ENCODE assay signal across 19 mouse cellular contexts in the genomic region with DNA sequence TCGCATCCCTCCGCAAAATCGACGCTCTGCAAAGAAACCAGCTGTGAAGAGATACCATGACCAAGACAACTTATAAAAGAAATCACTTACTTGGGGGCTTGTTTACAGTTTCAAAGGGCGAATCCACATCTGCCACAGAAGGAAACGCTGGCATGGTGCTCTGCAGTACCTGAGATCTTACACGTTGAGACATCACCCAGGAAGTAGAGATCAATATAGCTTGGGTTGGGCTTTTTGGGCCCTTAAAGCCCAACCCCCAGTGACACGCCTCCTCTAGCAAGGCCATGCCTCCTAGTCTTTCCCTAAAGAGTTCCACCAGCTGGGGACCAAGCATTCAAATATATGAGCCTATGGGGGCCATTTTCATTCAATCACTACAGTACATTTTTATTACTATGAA.
A peak's percentile ranks its signal among the peaks of the same experiment; 100 is the strongest.
DNase-seq lines count a peak whose midpoint lies in the region; ATAC-seq lines count a peak whose summit lies in the region.
"Had no signal": no experiment of that assay in that cellular context is flagged by ENCODE, and none has a peak within 500 bp of the region (broad histone marks: within the 10 kb centered on the region; RNA-seq: fewer than 3 reads in every experiment).

No protein-coding gene starts in this region.

- WGBS in midbrain, embryonic 11.5 days = 94% methylated on average over 8 of the region's 8 CpGs
- 94% methylated on average over 8 of the region's 8 CpGs for WGBS in midbrain, embryonic 10.5 days

- H3K27ac ChIP-seq in midbrain, embryonic 11.5 days (ENCODE audit: low read depth, low read length) = no peak overlapping the region
- H3K27ac ChIP-seq in midbrain, embryonic 10.5 days (replicated peaks) = no peak overlapping the region
- H3K27ac ChIP-seq: embryonic facial prominence, embryonic 10.5 days; embryonic facial prominence, embryonic 12.5 days; forebrain, embryonic 13.5 days; forebrain, embryonic 15.5 days had no signal

- no peak for ATAC-seq in midbrain, embryonic 11.5 days (ENCODE audit: low FRiP score)
- ATAC-seq in CD4-positive, CD25-positive, alpha-beta regulatory T cell, adult 4 months = peak; percentile 69
- peak; percentile 65 for ATAC-seq in inflammation-experienced regulatory T-cells, adult 6 months
- ATAC-seq: forebrain, embryonic 13.5 days; forebrain, embryonic 15.5 days; forebrain, postnatal 0 days had no signal

- H3K9me3 ChIP-seq in midbrain, embryonic 11.5 days (ENCODE audit: control insufficient read depth, low read length) = no peaks in the 10 kb centered on the region
- H3K9me3 ChIP-seq in midbrain, embryonic 10.5 days (replicated peaks) = no peaks in the 10 kb centered on the region
- H3K9me3 ChIP-seq: embryonic facial prominence, embryonic 10.5 days; embryonic facial prominence, embryonic 12.5 days; forebrain, embryonic 13.5 days; forebrain, embryonic 15.5 days had no signal

- H3K4me3 ChIP-seq in midbrain, embryonic 11.5 days (ENCODE audit: low read depth, low read length) = no peak overlapping the region
- no peak overlapping the region for H3K4me3 ChIP-seq in midbrain, embryonic 10.5 days
- H3K4me3 ChIP-seq: embryonic facial prominence, embryonic 10.5 days; embryonic facial prominence, embryonic 12.5 days; forebrain, embryonic 13.5 days; forebrain, embryonic 15.5 days had no signal

- no peak overlapping the region for H3K9ac ChIP-seq in midbrain, embryonic 11.5 days (ENCODE audit: low read length)
- H3K9ac ChIP-seq: embryonic facial prominence, embryonic 12.5 days; forebrain, embryonic 13.5 days; forebrain, embryonic 15.5 days; forebrain, postnatal 0 days had no signal

- no peaks in the 10 kb centered on the region for H3K36me3 ChIP-seq in midbrain, embryonic 11.5 days (ENCODE audit: control insufficient read depth, insufficient read depth, low read length)
- H3K36me3 ChIP-seq in midbrain, embryonic 10.5 days = no peaks in the 10 kb centered on the region
- H3K36me3 ChIP-seq: embryonic facial prominence, embryonic 10.5 days; embryonic facial prominence, embryonic 12.5 days; forebrain, embryonic 15.5 days had no signal

- DNase-seq in midbrain, embryonic 11.5 days (ENCODE audit: low spot score, missing footprints) = peak; percentile 39
- no peak for DNase-seq in midbrain, embryonic 10.5 days (ENCODE audit: low spot score)
- DNase-seq in retina, embryonic 14.5 days (ENCODE audit: low spot score) = no peak
- no peak for DNase-seq in ovary, postnatal 10 days (ENCODE audit: low spot score)
- DNase-seq: adrenal gland, adult 8-10 months; adrenal gland, postnatal 14 days; adrenal gland, postnatal 36 days; cerebellum, adult 11-12 months; cerebellum, adult 2 months; cerebellum, adult 9-10 months; cerebellum, postnatal 10 days; cerebellum, postnatal 25 days; forebrain, postnatal 0 days had no signal

- H3K4me2 ChIP-seq in midbrain, embryonic 11.5 days = no peak overlapping the region
- H3K4me2 ChIP-seq: embryonic facial prominence, embryonic 12.5 days; forebrain, embryonic 13.5 days; forebrain, embryonic 15.5 days had no signal

- H3K27me3 ChIP-seq in midbrain, embryonic 11.5 days (ENCODE audit: control insufficient read depth, insufficient read depth, low read length) = no peaks in the 10 kb centered on the region
- H3K27me3 ChIP-seq in midbrain, embryonic 10.5 days (ENCODE audit: low read depth, poor library complexity, severe bottlenecking) = no peaks in the 10 kb centered on the region
- H3K27me3 ChIP-seq: embryonic facial prominence, embryonic 12.5 days; forebrain, embryonic 13.5 days; forebrain, embryonic 15.5 days had no signal

- no peaks in the 10 kb centered on the region for H3K4me1 ChIP-seq in midbrain, embryonic 11.5 days (ENCODE audit: control insufficient read depth, insufficient read depth, low read length)
- H3K4me1 ChIP-seq in midbrain, embryonic 10.5 days = peaks cover 4% of the 10 kb centered on the region; the same call in 1 of the 2 replicates
- H3K4me1 ChIP-seq: embryonic facial prominence, embryonic 12.5 days; forebrain, embryonic 13.5 days; forebrain, embryonic 15.5 days had no signal
